Mouse (Mus musculus) brain, embryonic 14.5 days (tissue): ENCODE measurements around the gene Slc7a10. TPM values are rescaled to one million over a fixed set of nuclear protein-coding genes. Genes with fewer than 3 reads are reported as not detected.

ENCODE experiments used
- DNase-seq: peaks from one replicate; pipeline ENCODE4 v3.0.0-alpha.2; 2011; ENCODE audit warnings: low read depth
- CTCF ChIP-seq: fragments of 200-500 bp; IDR thresholded peaks from 2 replicates; pipeline ENCODE4 v1.5.1; 2012; ENCODE audit warnings: inconsistent platforms, mild to moderate bottlenecking, moderate library complexity, borderline replicate concordance; ENCODE audit not compliant: insufficient read depth, insufficient read length; ENCODE audit errors: extremely low read depth
- POLR2A ChIP-seq: fragments of 200-500 bp; IDR thresholded peaks from 2 replicates; pipeline ENCODE4 v1.6.1; 2012; ENCODE audit warnings: mild to moderate bottlenecking, inconsistent platforms, borderline replicate concordance; ENCODE audit not compliant: poor library complexity, insufficient read depth, insufficient read length, severe bottlenecking; ENCODE audit errors: extremely low read depth
- polyA plus RNA-seq: library from polyadenylated mRNA; depleted of rRNA; stranded (reverse); fragments of >200 nt; gene quantifications from 2 replicates; pipeline ENCODE4 v1.2.3, GENCODE M21; 2012; rRNA removed

The Slc7a10 gene
- polyA plus RNA-seq = 8.5 and 10.1 TPM in 2 replicates

- peak; percentile 29 for DNase-seq
- TF ChIP-seq POLR2A (no peak), CTCF (no peak)
Measured at GRCm38 (mm10) chr7:35185889-35186569, at the start of gene Slc7a10. Slc7a10 (plus strand) TSS chr7:35186385.

- TF ChIP-seq POLR2A (no peak), CTCF (no peak)
- no peak for DNase-seq
Measured at GRCm38 (mm10) chr7:35137524-35137923, 48.7 kb upstream of the Slc7a10 start.

- no peak for DNase-seq
- no peak for TF ChIP-seq CTCF
- no peak for TF ChIP-seq POLR2A
Measured at GRCm38 (mm10) chr7:35138481-35138880, 47.7 kb upstream of the Slc7a10 start.

- TF ChIP-seq CTCF (no peak), POLR2A (no peak)
- no peak for DNase-seq
Measured at GRCm38 (mm10) chr7:35139880-35140279, 46.3 kb upstream of the Slc7a10 start.

GRCm38 (mm10) chr7:35141519-35141918 lies 44.7 kb upstream of the Slc7a10 start:
- no peak for TF ChIP-seq CTCF
- TF ChIP-seq POLR2A = no peak
- no peak for DNase-seq

- TF ChIP-seq POLR2A (no peak), CTCF (no peak)
- DNase-seq = no peak
Measured at GRCm38 (mm10) chr7:35142522-35142921, 43.7 kb upstream of the Slc7a10 start.

GRCm38 (mm10) chr7:35143864-35144618 lies 42.1 kb upstream of the Slc7a10 start:
- no peak for DNase-seq
- TF ChIP-seq POLR2A (no peak), CTCF (no peak)

- no peak for DNase-seq
- TF ChIP-seq CTCF = no peak
- no peak for TF ChIP-seq POLR2A
Measured at GRCm38 (mm10) chr7:35145068-35145467, 41.1 kb upstream of the Slc7a10 start.

- no peak for TF ChIP-seq POLR2A
- TF ChIP-seq CTCF = no peak
- no peak for DNase-seq
Measured at GRCm38 (mm10) chr7:35146269-35146668, 39.9 kb upstream of the Slc7a10 start.

GRCm38 (mm10) chr7:35149616-35150433 lies 36.4 kb upstream of the Slc7a10 start:
- TF ChIP-seq CTCF (no peak), POLR2A (no peak)
- no peak for DNase-seq

- DNase-seq = no peak
- TF ChIP-seq POLR2A (no peak), CTCF (no peak)
Measured at GRCm38 (mm10) chr7:35150860-35151259, 35.3 kb upstream of the Slc7a10 start.

GRCm38 (mm10) chr7:35154449-35154848 lies 31.7 kb upstream of the Slc7a10 start:
- no peak for DNase-seq
- TF ChIP-seq CTCF (no peak), POLR2A (no peak)
